Mouse (Mus musculus): ENCODE measurements around the gene Pde4b. TPM values are rescaled to one million over a fixed set of nuclear protein-coding genes. Genes with fewer than 3 reads are reported as not detected.

Gene Pde4b
- polyA plus RNA-seq, 1 experiment from 2014 or later: 11.9 TPM

DNA sequence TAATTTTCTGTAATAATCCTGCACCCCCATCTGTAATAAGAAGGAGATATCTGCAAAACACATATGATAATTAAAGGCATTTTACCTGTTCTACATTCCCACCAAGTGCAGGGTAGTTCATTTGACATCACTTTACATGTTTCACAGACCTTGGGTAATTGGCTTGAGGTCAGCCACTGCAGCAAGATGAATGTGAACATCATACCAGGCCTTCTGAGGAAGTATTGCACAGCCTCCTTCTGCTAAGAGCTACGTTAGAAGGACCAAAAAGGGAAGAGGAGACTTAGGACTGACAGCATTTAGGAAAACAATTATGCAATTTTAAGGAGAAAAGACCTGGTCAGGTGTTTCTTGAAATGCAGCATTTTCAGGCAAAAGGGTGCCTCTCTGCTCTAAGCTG lies 479.1 kb downstream of the Pde4b start:
- Histone ChIP-seq H3K9me3 (replicated peaks; ENCODE audit: low read length) (no peaks in the 10 kb centered on the region), H3K4me2 (ENCODE audit: low read length) (no peak overlapping the region), H3K27me3 (ENCODE audit: insufficient read depth, low read length) (no peaks in the 10 kb centered on the region), H3K9ac (ENCODE audit: low read depth, low read length) (no peak overlapping the region), H3K4me3 (replicated peaks; ENCODE audit: low read depth, low read length) (no peak overlapping the region), H3K4me1 (replicated peaks; ENCODE audit: insufficient read depth, low read length) (peaks cover 4% of the 10 kb centered on the region; the same call in 1 of the 2 replicates), H3K36me3 (ENCODE audit: insufficient read depth, low read length) (no peaks in the 10 kb centered on the region), H3K27ac (no peak overlapping the region)
- no peak for DNase-seq (ENCODE audit: low spot score)
- ATAC-seq (replicated peaks; ENCODE audit: low FRiP score, low read depth): no peak
- no peak for TF ChIP-seq CTCF (IDR thresholded peaks at IDR 0.05; ENCODE audit: low read depth)
- WGBS: 40% methylated on average over 1 of the region's 1 CpGs

GRCm38 (mm10) chr4:102567111-102567510 lies 479.8 kb downstream of the Pde4b start:
- TF ChIP-seq CTCF (IDR thresholded peaks at IDR 0.05; ENCODE audit: low read depth): no peak
- peaks cover 4% of the 10 kb centered on the region; the same call in 1 of the 2 replicates for H3K4me1 ChIP-seq (replicated peaks; ENCODE audit: insufficient read depth, low read length)
- no peaks in the 10 kb centered on the region for H3K27me3 ChIP-seq (ENCODE audit: insufficient read depth, low read length)
- DNase-seq (ENCODE audit: low spot score) (no peak), ATAC-seq (replicated peaks; ENCODE audit: low FRiP score, low read depth) (no peak)
- no peak overlapping the region for H3K27ac ChIP-seq
- H3K9me3 ChIP-seq (replicated peaks; ENCODE audit: low read length): no peaks in the 10 kb centered on the region
- no peak overlapping the region for H3K4me3 ChIP-seq (replicated peaks; ENCODE audit: low read depth, low read length)
- H3K9ac ChIP-seq (ENCODE audit: low read depth, low read length): no peak overlapping the region
- 55% methylated on average over 2 of the region's 2 CpGs for WGBS
- H3K36me3 ChIP-seq (ENCODE audit: insufficient read depth, low read length): no peaks in the 10 kb centered on the region
- H3K4me2 ChIP-seq (ENCODE audit: low read length): no peak overlapping the region

GRCm38 (mm10) chr4:102567676-102568254 lies 480.4 kb downstream of the Pde4b start:
- H3K4me2 ChIP-seq (ENCODE audit: low read length): no peak overlapping the region
- no peaks in the 10 kb centered on the region for H3K36me3 ChIP-seq (ENCODE audit: insufficient read depth, low read length)
- no peak overlapping the region for H3K27ac ChIP-seq
- H3K9ac ChIP-seq (ENCODE audit: low read depth, low read length): no peak overlapping the region
- no peaks in the 10 kb centered on the region for H3K27me3 ChIP-seq (ENCODE audit: insufficient read depth, low read length)
- no peak for ATAC-seq (replicated peaks; ENCODE audit: low FRiP score, low read depth)
- no peak overlapping the region for H3K4me3 ChIP-seq (replicated peaks; ENCODE audit: low read depth, low read length)
- no peak for DNase-seq (ENCODE audit: low spot score)
- no peaks in the 10 kb centered on the region for H3K9me3 ChIP-seq (replicated peaks; ENCODE audit: low read length)
- H3K4me1 ChIP-seq (replicated peaks; ENCODE audit: insufficient read depth, low read length): peaks cover 4% of the 10 kb centered on the region; the same call in 1 of the 2 replicates
- no peak for TF ChIP-seq CTCF (IDR thresholded peaks at IDR 0.05; ENCODE audit: low read depth)
- 40% methylated on average over 4 of the region's 4 CpGs for WGBS

- Histone ChIP-seq H3K9me3 (replicated peaks; ENCODE audit: low read length) (no peaks in the 10 kb centered on the region), H3K4me1 (replicated peaks; ENCODE audit: insufficient read depth, low read length) (peaks cover 4% of the 10 kb centered on the region; the same call in 1 of the 2 replicates), H3K4me2 (ENCODE audit: low read length) (peak overlapping the region; percentile 21), H3K4me3 (replicated peaks; ENCODE audit: low read depth, low read length) (no peak overlapping the region), H3K36me3 (ENCODE audit: insufficient read depth, low read length) (no peaks in the 10 kb centered on the region), H3K9ac (ENCODE audit: low read depth, low read length) (no peak overlapping the region), H3K27ac (peak overlapping the region; percentile 89), H3K27me3 (ENCODE audit: insufficient read depth, low read length) (no peaks in the 10 kb centered on the region)
- no peak for TF ChIP-seq CTCF (IDR thresholded peaks at IDR 0.05; ENCODE audit: low read depth)
- ATAC-seq (replicated peaks; ENCODE audit: low FRiP score, low read depth) (peak; percentile 23; the same call in 1 of the 2 replicates), DNase-seq (ENCODE audit: low spot score) (peak; percentile 75)
- WGBS: 1% methylated on average over 4 of the region's 4 CpGs
These were observed 481.2 kb downstream of the Pde4b start for GRCm38 (mm10) chr4:102568591-102568990.

GRCm38 (mm10) chr4:102569101-102569583 lies 481.8 kb downstream of the Pde4b start:
- peak overlapping the region; percentile 21 for H3K4me2 ChIP-seq (ENCODE audit: low read length)
- peaks cover 4% of the 10 kb centered on the region; the same call in 1 of the 2 replicates for H3K4me1 ChIP-seq (replicated peaks; ENCODE audit: insufficient read depth, low read length)
- H3K27ac ChIP-seq: peak overlapping the region; percentile 89
- TF ChIP-seq CTCF (IDR thresholded peaks at IDR 0.05; ENCODE audit: low read depth): no peak
- ATAC-seq (replicated peaks; ENCODE audit: low FRiP score, low read depth): no peak
- WGBS: 23% methylated on average over 8 of the region's 8 CpGs
- H3K27me3 ChIP-seq (ENCODE audit: insufficient read depth, low read length): no peaks in the 10 kb centered on the region
- no peaks in the 10 kb centered on the region for H3K36me3 ChIP-seq (ENCODE audit: insufficient read depth, low read length)
- peak; percentile 34 for DNase-seq (ENCODE audit: low spot score)
- H3K4me3 ChIP-seq (replicated peaks; ENCODE audit: low read depth, low read length): no peak overlapping the region
- H3K9ac ChIP-seq (ENCODE audit: low read depth, low read length): no peak overlapping the region
- no peaks in the 10 kb centered on the region for H3K9me3 ChIP-seq (replicated peaks; ENCODE audit: low read length)

DNA sequence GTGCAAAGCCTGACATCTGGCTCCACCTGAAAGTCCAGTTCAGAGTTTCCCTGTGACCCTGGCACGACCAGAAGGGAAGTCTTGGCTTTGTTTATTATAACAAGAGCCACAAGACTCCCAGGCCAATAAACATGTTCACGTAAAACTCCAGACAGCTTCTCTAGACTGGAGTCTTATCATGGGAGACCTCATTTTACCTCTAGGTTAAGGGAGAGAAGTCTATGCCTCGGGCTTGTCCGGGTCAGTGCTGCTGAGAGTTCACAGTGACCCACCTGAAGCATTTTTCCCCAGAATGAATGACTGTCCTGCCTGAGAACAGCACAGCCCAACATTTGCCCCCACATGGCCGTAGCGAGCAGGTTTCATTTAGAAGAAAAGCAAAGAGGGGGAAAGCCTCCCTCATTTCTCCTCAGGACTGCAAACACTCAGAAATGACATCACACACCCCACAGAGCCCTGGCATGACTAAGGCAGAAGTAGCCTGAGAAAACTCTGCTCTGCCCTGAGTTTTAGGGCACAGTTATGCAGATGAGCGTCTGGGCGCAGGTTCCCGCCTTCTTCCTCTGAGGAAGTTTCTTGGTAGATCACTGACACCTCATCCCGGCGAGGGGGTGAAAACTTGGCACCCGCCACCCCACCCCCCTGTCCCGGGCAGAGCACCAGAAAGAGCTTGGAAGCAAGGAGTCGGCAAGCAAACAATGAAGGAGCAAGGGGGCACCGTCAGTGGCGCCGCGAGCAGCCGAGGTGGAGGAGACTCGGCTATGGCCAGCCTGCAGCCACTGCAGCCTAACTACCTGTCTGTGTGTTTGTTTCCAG lies 482.8 kb downstream of the Pde4b start:
- Histone ChIP-seq H3K4me2 (ENCODE audit: low read length) (peak overlapping the region; percentile 75), H3K9ac (ENCODE audit: low read depth, low read length) (peak overlapping the region; percentile 62), H3K27ac (peak overlapping the region; percentile 89), H3K4me3 (replicated peaks; ENCODE audit: low read depth, low read length) (peak overlapping the region; percentile 54), H3K27me3 (ENCODE audit: insufficient read depth, low read length) (no peaks in the 10 kb centered on the region), H3K9me3 (replicated peaks; ENCODE audit: low read length) (no peaks in the 10 kb centered on the region), H3K4me1 (replicated peaks; ENCODE audit: insufficient read depth, low read length) (peaks cover 4% of the 10 kb centered on the region; the same call in 1 of the 2 replicates), H3K36me3 (ENCODE audit: insufficient read depth, low read length) (no peaks in the 10 kb centered on the region)
- under 1% methylated on average over 20 of the region's 20 CpGs for WGBS
- ATAC-seq (replicated peaks; ENCODE audit: low FRiP score, low read depth) (peak; percentile 76), DNase-seq (ENCODE audit: low spot score) (peak; percentile 90)
- TF ChIP-seq CTCF (IDR thresholded peaks at IDR 0.05; ENCODE audit: low read depth): no peak

Data from kidney, postnatal 0 days (tissue).